Comparison of ENCODE assay signal across 25 mouse cellular contexts in the genomic region with DNA sequence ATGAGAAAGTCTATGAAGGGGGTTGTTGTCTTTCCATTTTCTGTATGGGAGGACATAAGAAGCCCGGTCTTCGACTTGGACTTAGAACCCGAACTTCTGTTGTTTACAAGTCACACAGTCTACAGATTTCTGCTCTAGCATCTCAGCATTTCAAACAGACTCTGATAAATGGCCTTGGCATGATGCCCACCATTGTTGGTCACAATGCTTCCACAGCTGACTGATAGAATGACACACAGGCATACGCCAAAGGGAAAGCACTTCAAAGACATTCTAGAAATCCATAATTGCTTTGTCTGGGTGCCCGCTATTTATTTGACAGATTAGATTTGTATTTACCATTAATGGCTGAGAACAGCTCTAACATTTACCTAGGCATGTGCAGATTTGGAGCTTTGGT.
DNase-seq lines count a peak whose midpoint lies in the region; ATAC-seq and TF ChIP-seq lines count a peak whose summit lies in the region.
"Had no signal": no experiment of that assay in that cellular context is flagged by ENCODE, and none has a peak within 500 bp of the region (broad histone marks: within the 10 kb centered on the region; RNA-seq: fewer than 3 reads in every experiment).

No protein-coding gene starts in this region.

- no peaks in the 10 kb centered on the region for H3K27me3 ChIP-seq in kidney, adult 2 months (replicated peaks; ENCODE audit: control insufficient read depth, insufficient read depth, low read length)
- no peaks in the 10 kb centered on the region for H3K27me3 ChIP-seq in kidney, embryonic 16.5 days (ENCODE audit: insufficient read depth, low read length)
- no peaks in the 10 kb centered on the region for H3K27me3 ChIP-seq in midbrain, postnatal 0 days (ENCODE audit: insufficient read depth, low read length)
- no peaks in the 10 kb centered on the region for H3K27me3 ChIP-seq in midbrain, embryonic 14.5 days (ENCODE audit: control insufficient read depth, insufficient read depth, low read length)
- H3K27me3 ChIP-seq: embryonic facial prominence, embryonic 12.5 days; forebrain, embryonic 15.5 days; heart, embryonic 15.5 days; hindbrain, embryonic 15.5 days; liver, embryonic 12.5 days; neural tube, embryonic 15.5 days; stomach, embryonic 15.5 days had no signal

- no peak for TF ChIP-seq CTCF in kidney, adult 2 months (conservative IDR thresholded peaks at IDR 0.05; ENCODE audit: insufficient read depth, insufficient read length, low read depth, low read length)
- TF ChIP-seq CTCF in midbrain, postnatal 0 days (IDR thresholded peaks at IDR 0.05), result no peak

- no peak overlapping the region for H3K4me2 ChIP-seq in kidney, embryonic 16.5 days (replicated peaks; ENCODE audit: low read depth, low read length)
- no peak overlapping the region for H3K4me2 ChIP-seq in midbrain, postnatal 0 days (ENCODE audit: low read depth, low read length, poor library complexity, severe bottlenecking)
- H3K4me2 ChIP-seq in midbrain, embryonic 14.5 days (ENCODE audit: low read length), result no peak overlapping the region
- H3K4me2 ChIP-seq: embryonic facial prominence, embryonic 12.5 days; forebrain, embryonic 15.5 days; heart, embryonic 15.5 days; hindbrain, embryonic 15.5 days; liver, embryonic 12.5 days; midbrain, embryonic 11.5 days; neural tube, embryonic 15.5 days; stomach, embryonic 15.5 days had no signal

- no peak for TF ChIP-seq POLR2A in kidney, adult 2 months (IDR thresholded peaks at IDR 0.05; ENCODE audit: low read depth, low read length)

- H3K9ac ChIP-seq in kidney, embryonic 16.5 days (replicated peaks; ENCODE audit: low read length), result no peak overlapping the region
- H3K9ac ChIP-seq in midbrain, postnatal 0 days (replicated peaks; ENCODE audit: low read length, poor library complexity, severe bottlenecking), result no peak overlapping the region
- H3K9ac ChIP-seq in midbrain, embryonic 14.5 days (replicated peaks; ENCODE audit: low read length), result no peak overlapping the region
- H3K9ac ChIP-seq: embryonic facial prominence, embryonic 12.5 days; forebrain, embryonic 15.5 days; heart, embryonic 15.5 days; hindbrain, embryonic 15.5 days; liver, embryonic 12.5 days; neural tube, embryonic 15.5 days; stomach, embryonic 15.5 days had no signal

- no peaks in the 10 kb centered on the region for H3K36me3 ChIP-seq in kidney, adult 2 months (ENCODE audit: control insufficient read depth, insufficient read depth, low read length)
- H3K36me3 ChIP-seq in kidney, embryonic 16.5 days (ENCODE audit: insufficient read depth, low read length), result no peaks in the 10 kb centered on the region
- H3K36me3 ChIP-seq in midbrain, postnatal 0 days (ENCODE audit: insufficient read depth, low read length), result no peaks in the 10 kb centered on the region
- no peaks in the 10 kb centered on the region for H3K36me3 ChIP-seq in midbrain, embryonic 14.5 days (ENCODE audit: control insufficient read depth, insufficient read depth, low read length)
- H3K36me3 ChIP-seq: embryonic facial prominence, embryonic 12.5 days; forebrain, embryonic 15.5 days; heart, embryonic 15.5 days; hindbrain, embryonic 15.5 days; limb, embryonic 10.5 days; liver, embryonic 12.5 days; neural tube, embryonic 15.5 days; stomach, embryonic 15.5 days had no signal

- H3K4me3 ChIP-seq in kidney, adult 2 months (ENCODE audit: insufficient read depth, low read depth, low read length), result no peak overlapping the region
- no peak overlapping the region for H3K4me3 ChIP-seq in kidney, embryonic 16.5 days (ENCODE audit: low read length)
- no peak overlapping the region for H3K4me3 ChIP-seq in midbrain, postnatal 0 days (ENCODE audit: low read depth, low read length)
- no peak overlapping the region for H3K4me3 ChIP-seq in midbrain, embryonic 14.5 days (replicated peaks; ENCODE audit: low read depth, low read length)
- H3K4me3 ChIP-seq: embryonic facial prominence, embryonic 12.5 days; forebrain, embryonic 15.5 days; heart, embryonic 15.5 days; hindbrain, embryonic 15.5 days; layer of hippocampus, adult 2 months; left cerebral cortex, adult 2 months; limb, embryonic 10.5 days; liver, embryonic 12.5 days; myocyte; neural tube, embryonic 15.5 days; stomach, embryonic 15.5 days had no signal

- no peaks in the 10 kb centered on the region for H3K9me3 ChIP-seq in kidney, embryonic 16.5 days (ENCODE audit: low read length)
- no peaks in the 10 kb centered on the region for H3K9me3 ChIP-seq in midbrain, postnatal 0 days (ENCODE audit: low read length)
- no peaks in the 10 kb centered on the region for H3K9me3 ChIP-seq in midbrain, embryonic 14.5 days (ENCODE audit: control insufficient read depth, low read length)
- H3K9me3 ChIP-seq: embryonic facial prominence, embryonic 12.5 days; forebrain, embryonic 15.5 days; heart, embryonic 15.5 days; hindbrain, embryonic 15.5 days; limb, embryonic 10.5 days; liver, embryonic 12.5 days; neural tube, embryonic 15.5 days; stomach, embryonic 15.5 days had no signal

- H3K27ac ChIP-seq in kidney, adult 2 months (ENCODE audit: insufficient read depth, low read depth, low read length), result no peak overlapping the region
- no peak overlapping the region for H3K27ac ChIP-seq in kidney, embryonic 16.5 days (ENCODE audit: low read length)
- no peak overlapping the region for H3K27ac ChIP-seq in midbrain, postnatal 0 days (ENCODE audit: low read depth, low read length)
- H3K27ac ChIP-seq in midbrain, embryonic 14.5 days (replicated peaks; ENCODE audit: low read depth, low read length), result no peak overlapping the region
- H3K27ac ChIP-seq: embryonic facial prominence, embryonic 12.5 days; forebrain, embryonic 15.5 days; heart, embryonic 15.5 days; hindbrain, embryonic 15.5 days; layer of hippocampus, adult 2 months; left cerebral cortex, adult 2 months; limb, embryonic 10.5 days; liver, embryonic 12.5 days; macrophage; neural tube, embryonic 15.5 days; stomach, embryonic 15.5 days had no signal

- H3K4me1 ChIP-seq in kidney, adult 2 months (ENCODE audit: control insufficient read depth, insufficient read depth, low read length), result no peaks in the 10 kb centered on the region
- no peaks in the 10 kb centered on the region for H3K4me1 ChIP-seq in kidney, embryonic 16.5 days (ENCODE audit: insufficient read depth, low read length)
- H3K4me1 ChIP-seq in midbrain, postnatal 0 days (ENCODE audit: insufficient read depth, low read length), result no peaks in the 10 kb centered on the region
- no peaks in the 10 kb centered on the region for H3K4me1 ChIP-seq in midbrain, embryonic 14.5 days (ENCODE audit: control insufficient read depth, insufficient read depth, low read length)
- H3K4me1 ChIP-seq: embryonic facial prominence, embryonic 12.5 days; forebrain, embryonic 15.5 days; heart, embryonic 15.5 days; hindbrain, embryonic 15.5 days; liver, embryonic 12.5 days; neural tube, embryonic 15.5 days; stomach, embryonic 15.5 days had no signal

- 69% methylated on average over 5 of the region's 5 CpGs for WGBS in kidney, adult 2 months
- WGBS in kidney, embryonic 16.5 days, result 78% methylated on average over 5 of the region's 5 CpGs
- 77% methylated on average over 5 of the region's 5 CpGs for WGBS in midbrain, postnatal 0 days
- WGBS in midbrain, embryonic 14.5 days, result 86% methylated on average over 5 of the region's 5 CpGs

- ATAC-seq in kidney, embryonic 16.5 days (ENCODE audit: low FRiP score, low TSS enrichment), result no peak
- ATAC-seq in midbrain, postnatal 0 days (ENCODE audit: low FRiP score), result no peak
- no peak for ATAC-seq in midbrain, embryonic 14.5 days (ENCODE audit: low FRiP score, low TSS enrichment)
- ATAC-seq: forebrain, embryonic 15.5 days; intestine, postnatal 0 days; liver, embryonic 12.5 days had no signal

- DNase-seq in adrenal gland, postnatal 14 days, result peak; percentile 56
- DNase-seq in adrenal gland, postnatal 4 days (ENCODE audit: low spot score in 2 of 2), result no peak
- peak; percentile 42 for DNase-seq in kidney, adult 2 months
- peak; percentile 19 for DNase-seq in midbrain, postnatal 0 days (ENCODE audit: low spot score)
- no peak for DNase-seq in midbrain, embryonic 14.5 days
- DNase-seq in lung, postnatal 14 days, result peak; percentile 38
- DNase-seq in gastrocnemius, adult 8-10 months (ENCODE audit: low spot score in 2 of 2), result no peak
- DNase-seq: cerebellum, adult 18-20 months; right cerebral cortex, adult 18-20 months; thymus, postnatal 14 days had no signal

Comparison
In these comparisons a context has a peak if more than half of its experiments do, and no peak if none do; other contexts are left out.
1. DNase-seq: peak in adrenal gland, postnatal 14 days (single experiment), kidney, adult 2 months (single experiment), midbrain, postnatal 0 days (single experiment) and lung, postnatal 14 days (single experiment); none in adrenal gland, postnatal 4 days (0 of 2), midbrain, embryonic 14.5 days (single experiment) and gastrocnemius, adult 8-10 months (0 of 2).